Mouse (Mus musculus) adrenal gland, adult 10 weeks (tissue): ENCODE measurements around the gene Ccl6. TPM values are rescaled to one million over a fixed set of nuclear protein-coding genes. Genes with fewer than 3 reads are reported as not detected.

Source experiments
- polyA plus RNA-seq: library from polyadenylated mRNA; stranded (reverse); fragments of 350-450 nt; fragmentation: Illumina TruSeq; extraction: RNeasy Lipid Tissue Mini Kit (QIAGEN cat#74804); gene quantifications from one replicate; pipeline ENCODE4 v1.2.3, GENCODE M21; 2014; ENCODE audit warnings: low read depth, low replicate concordance

The Ccl6 gene
- 28.9 TPM for polyA plus RNA-seq

DNA sequence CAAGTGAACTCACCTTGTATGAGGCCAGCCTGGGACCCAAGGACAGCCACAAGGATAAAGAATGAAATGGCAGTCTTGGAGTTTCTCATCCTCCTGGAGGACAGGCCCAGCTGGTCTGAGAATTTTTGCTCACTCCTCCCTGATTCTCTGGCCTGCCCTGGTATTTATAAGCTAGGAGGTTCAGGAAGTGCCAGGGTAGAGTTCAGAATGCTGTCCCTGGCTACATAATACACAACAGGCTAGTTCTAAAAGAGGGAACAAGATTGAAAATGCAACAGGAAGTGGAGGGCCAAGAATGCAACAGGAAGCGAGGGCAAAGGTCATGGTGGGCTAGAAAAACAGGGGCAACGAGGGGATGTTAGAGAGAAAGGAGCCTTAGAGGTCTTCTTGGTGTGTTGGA is at the start of gene Ccl6:
Ccl6 (minus strand) TSS at position 235 of the 400 bp plus-strand sequence.

DNA sequence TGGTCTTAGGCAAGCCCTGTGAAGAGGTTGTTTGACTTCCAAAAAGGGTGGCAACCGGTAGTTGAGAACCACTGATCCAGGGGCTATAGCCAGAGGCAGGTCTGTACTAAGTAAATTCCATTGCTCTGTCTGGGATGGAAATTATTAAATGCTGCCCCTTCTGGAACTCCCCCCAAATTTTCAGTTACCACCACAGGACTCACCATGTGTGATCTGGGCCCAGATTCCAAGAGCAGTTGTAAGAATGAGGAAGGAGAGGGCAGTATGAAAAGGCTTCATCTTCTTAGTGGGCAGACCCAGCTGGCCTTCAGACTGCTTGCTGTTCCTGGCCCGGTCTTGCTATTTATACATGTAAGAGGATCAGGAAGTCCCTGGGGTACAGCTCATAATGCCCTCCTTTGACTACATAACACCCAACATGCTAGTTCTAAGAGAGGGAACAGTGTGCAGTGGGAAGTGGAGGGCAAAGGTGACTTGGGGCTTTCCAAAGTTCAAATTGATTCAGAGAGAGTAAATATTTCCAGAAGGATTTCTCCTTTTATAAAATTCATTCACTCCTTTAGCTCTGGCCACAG is 14.6 kb downstream of the Ccl6 start, which contains the start of gene Ccl9:
Ccl9 (minus strand) TSS at position 451 of the 575 bp plus-strand sequence.

Other genes starting within 250 kb of the Ccl6 start
- 1.2 TPM for gene Rasl10b, start 183.9 kb downstream of the Ccl6 start, polyA plus RNA-seq
- not detected for gene Gas2l2, start 163.6 kb downstream of the Ccl6 start, polyA plus RNA-seq
- not detected for gene 1700020L24Rik, start 155.4 kb downstream of the Ccl6 start, polyA plus RNA-seq
- gene Mmp28, start 130.0 kb downstream of the Ccl6 start, polyA plus RNA-seq = 2.9 TPM
- gene Taf15, start 120.0 kb downstream of the Ccl6 start, polyA plus RNA-seq = 193 TPM
- not detected for gene Heatr9, start 70.9 kb downstream of the Ccl6 start, polyA plus RNA-seq
- not detected for gene Ccl5, start 62.6 kb downstream of the Ccl6 start, polyA plus RNA-seq
- gene Ccl9, start 14.5 kb downstream of the Ccl6 start, polyA plus RNA-seq = 10.3 TPM
- gene Rpl9-ps1, start 52.5 kb upstream of the Ccl6 start, polyA plus RNA-seq = not detected
- 1.5 TPM for gene Ccl3, start 56.3 kb upstream of the Ccl6 start, polyA plus RNA-seq
- not detected for gene Ccl4, start 69.5 kb upstream of the Ccl6 start, polyA plus RNA-seq
- gene Wfdc17, start 110.9 kb upstream of the Ccl6 start, polyA plus RNA-seq = 8.0 TPM
- not detected for gene Wfdc18, start 115.9 kb upstream of the Ccl6 start, polyA plus RNA-seq
- gene Wfdc21, start 153.9 kb upstream of the Ccl6 start, polyA plus RNA-seq = not detected
- 4.7 TPM for gene Heatr6, start 160.6 kb upstream of the Ccl6 start, polyA plus RNA-seq